Mouse (Mus musculus) embryonic facial prominence, embryonic 15.5 days (tissue): ENCODE results near the gene Fbxw24. TPM values are rescaled to one million over a fixed set of nuclear protein-coding genes. Genes with fewer than 3 reads are reported as not detected.

Experiments used
- polyA plus RNA-seq: library from polyadenylated mRNA; unstranded; fragments of >200 nt; fragmentation: Nextera tagmentation; extraction: Ambion mirVana; gene quantifications from 2 replicates; pipeline ENCODE4 v1.2.1, GENCODE M21; 2015

Gene Fbxw24
- polyA plus RNA-seq, 1 experiment from 2014 or later = not detected

Other genes with a start within 250 kb of the Fbxw24 start
- gene Fbxw22, start 221.8 kb downstream of the Fbxw24 start, polyA plus RNA-seq = not detected in 2 replicates
- not detected in 2 replicates for gene Fbxw16, start 176.9 kb downstream of the Fbxw24 start, polyA plus RNA-seq
- not detected in 2 replicates for gene Fbxw19, start 130.2 kb downstream of the Fbxw24 start, polyA plus RNA-seq
- not detected in 2 replicates for gene Fbxw15, start 57.8 kb downstream of the Fbxw24 start, polyA plus RNA-seq
- gene Fbxw25, start 38.6 kb upstream of the Fbxw24 start, polyA plus RNA-seq = not detected in 2 replicates
- gene Fbxw18, start 76.6 kb upstream of the Fbxw24 start, polyA plus RNA-seq = not detected in 2 replicates
- gene Fbxw26, start 120.0 kb upstream of the Fbxw24 start, polyA plus RNA-seq = not detected in 2 replicates
- not detected in 2 replicates for gene Fbxw27, start 164.6 kb upstream of the Fbxw24 start, polyA plus RNA-seq
- 1.4 and 2.6 TPM in 2 replicates for gene Spink8, start 186.2 kb upstream of the Fbxw24 start, polyA plus RNA-seq
- 56.8 and 60.8 TPM in 2 replicates for gene Nme6, start 206.7 kb upstream of the Fbxw24 start, polyA plus RNA-seq
- 2.2 and 2.4 TPM in 2 replicates for gene Camp, start 223.6 kb upstream of the Fbxw24 start, polyA plus RNA-seq
- 26.2 and 26.8 TPM in 2 replicates for gene Cdc25a, start 249.5 kb upstream of the Fbxw24 start, polyA plus RNA-seq